Mouse (Mus musculus) kidney, adult 10 weeks (tissue): ENCODE results near the gene Hrct1. TPM values are rescaled to one million over a fixed set of nuclear protein-coding genes. Genes with fewer than 3 reads are reported as not detected.

Experiments
- polyA plus RNA-seq: library from polyadenylated mRNA; stranded (reverse); fragments of 350-450 nt; fragmentation: Illumina TruSeq; extraction: RNeasy Lipid Tissue Mini Kit (QIAGEN cat#74804); gene quantifications from one replicate; pipeline ENCODE4 v1.2.3, GENCODE M21; 2014; ENCODE audit warnings: low read depth, low replicate concordance

Hrct1 gene
- not detected for polyA plus RNA-seq

DNA sequence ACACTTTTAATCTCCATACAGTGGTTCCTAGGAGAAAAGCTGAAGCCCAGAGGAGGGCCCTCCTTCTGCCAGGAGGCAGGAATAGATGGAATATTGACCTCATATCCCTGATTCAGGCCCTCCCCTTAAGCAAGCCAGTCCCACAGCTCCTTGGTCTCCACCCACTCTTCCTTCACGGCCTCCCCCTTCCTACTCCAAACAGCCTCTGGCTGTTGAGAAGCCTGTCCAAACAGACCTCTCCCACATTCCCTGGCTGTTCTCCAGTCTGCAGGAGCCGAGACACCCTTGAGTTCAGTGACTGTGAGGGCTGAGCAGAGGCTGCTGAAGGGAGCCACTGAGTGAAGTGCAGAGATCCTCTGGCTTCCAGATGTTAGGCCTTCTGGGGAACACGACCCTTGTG is at the start of gene Hrct1:
Gene Hrct1, plus strand, starts transcription at position 194 of the 400 bp plus-strand sequence.

DNA sequence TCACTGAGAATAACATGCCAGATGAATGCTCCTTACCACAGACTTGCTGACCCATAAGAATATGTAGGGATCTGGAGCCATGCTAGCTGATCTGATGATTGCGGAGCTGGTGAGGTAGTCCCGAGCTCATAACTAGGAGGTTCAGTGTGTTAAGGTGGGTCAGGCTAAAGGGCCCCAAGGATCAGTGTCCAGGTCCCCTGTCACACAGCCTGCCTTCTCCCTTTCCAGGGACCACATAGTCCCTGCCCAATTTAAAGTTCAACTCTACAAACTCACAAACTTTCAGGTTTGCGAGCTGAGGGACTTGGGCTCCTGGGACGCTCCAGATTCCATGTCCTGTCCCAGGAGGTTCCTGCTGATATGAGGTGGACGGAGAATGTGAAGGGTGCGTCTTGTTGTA is 26.3 kb upstream of the Hrct1 start, which contains the start of gene Olfr70:
Gene Olfr70, minus strand, starts transcription at position 101 of the 400 bp plus-strand sequence.

DNA sequence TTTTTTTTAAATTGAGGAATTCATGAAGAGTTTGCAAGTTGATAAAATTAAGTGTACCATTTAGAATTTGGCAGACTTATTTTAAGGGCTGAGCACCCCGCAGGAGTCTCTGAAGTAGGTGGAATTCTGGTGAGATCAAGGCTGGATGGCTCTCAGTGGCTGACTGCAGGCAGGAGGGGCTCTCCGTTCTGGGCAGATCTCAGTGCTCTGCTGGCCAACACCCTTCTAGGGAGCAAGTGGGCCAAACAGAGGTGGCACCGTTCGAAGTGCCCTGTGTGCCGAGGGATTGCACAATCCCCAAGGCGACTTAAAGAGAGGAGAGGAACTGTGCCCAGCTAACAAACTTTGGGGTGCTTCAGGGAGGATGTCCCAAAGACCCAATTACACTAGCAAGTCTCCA is 17.1 kb upstream of the Hrct1 start, which contains the start of gene Olfr71:
Gene Olfr71, minus strand, starts transcription at position 387 of the 400 bp plus-strand sequence.

DNA sequence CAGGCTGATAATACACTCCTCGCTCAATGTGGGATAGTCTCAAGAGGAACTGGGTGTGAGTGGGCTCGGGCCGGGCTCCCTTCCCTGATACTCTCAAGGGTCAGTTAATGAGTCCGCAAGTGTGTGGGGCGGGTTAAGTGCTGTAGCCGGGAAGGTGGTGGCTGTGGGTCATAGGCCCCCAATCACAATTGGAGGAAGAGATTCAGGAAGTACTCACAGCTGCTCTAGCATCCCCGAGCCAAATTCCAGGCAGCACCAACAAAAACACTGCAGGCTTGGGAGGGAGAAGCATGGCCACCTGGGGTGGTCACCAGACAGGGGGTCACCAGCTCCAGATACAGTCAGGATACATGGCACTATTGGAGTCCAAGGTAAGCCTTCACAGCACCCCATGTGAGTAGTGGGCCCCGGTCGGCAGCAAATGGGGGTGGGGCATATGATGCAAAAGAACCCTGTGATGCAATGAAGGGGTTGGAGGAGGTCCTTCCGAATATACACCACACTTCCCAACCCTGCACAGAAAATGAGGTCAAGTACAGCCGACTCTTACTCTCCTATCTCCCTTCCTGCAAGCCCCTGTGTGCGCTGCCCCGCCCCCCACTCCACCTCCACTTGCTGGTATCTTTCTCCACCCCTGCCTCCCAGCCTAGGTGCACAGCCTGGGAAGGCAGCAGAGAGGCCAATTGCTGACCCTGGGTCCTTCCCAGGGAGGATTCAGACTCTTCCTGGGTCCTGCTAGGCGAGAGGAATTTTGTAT is 3.0 kb downstream of the Hrct1 start, which contains the start of gene Spaar:
Gene Spaar, plus strand, starts transcription at position 241 of the 757 bp plus-strand sequence.

DNA sequence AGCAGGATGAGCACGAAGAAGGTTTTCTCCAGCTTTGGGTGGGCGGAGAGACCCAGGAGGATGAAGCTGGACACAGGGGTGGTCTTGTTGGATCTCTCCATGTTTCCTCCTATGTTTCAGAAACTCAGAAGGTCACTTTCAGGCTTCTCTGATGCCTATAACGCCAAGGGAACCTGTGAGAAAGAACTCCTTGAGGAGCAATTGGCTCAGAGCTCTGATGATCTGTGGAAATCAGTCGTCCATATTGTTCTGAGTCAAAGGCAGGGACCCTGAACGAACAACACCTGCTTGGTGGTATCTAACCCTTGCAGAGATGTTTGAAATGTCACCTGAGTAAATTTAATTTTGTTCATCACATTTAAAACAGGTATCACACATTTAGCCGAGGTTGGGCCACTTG is 43.9 kb downstream of the Hrct1 start, which contains the start of gene Olfr159:
Gene Olfr159, minus strand, starts transcription at position 101 of the 400 bp plus-strand sequence.

Other genes with a start within 250 kb of the Hrct1 start
- not detected for gene Sit1, start 243.5 kb upstream of the Hrct1 start, polyA plus RNA-seq
- 16.3 TPM for gene Ccdc107, start 234.3 kb upstream of the Hrct1 start, polyA plus RNA-seq
- gene Arhgef39, start 227.5 kb upstream of the Hrct1 start, polyA plus RNA-seq: 4.2 TPM
- gene Car9, start 220.2 kb upstream of the Hrct1 start, polyA plus RNA-seq: 2.0 TPM
- 7.9 TPM for gene Tpm2, start 203.4 kb upstream of the Hrct1 start, polyA plus RNA-seq
- 26.8 TPM for gene Creb3, start 164.9 kb upstream of the Hrct1 start, polyA plus RNA-seq
- gene Tln1, start 164.5 kb upstream of the Hrct1 start, polyA plus RNA-seq: 110 TPM
- gene Rgp1, start 148.5 kb upstream of the Hrct1 start, polyA plus RNA-seq: 3.6 TPM
- gene Gba2, start 148.3 kb upstream of the Hrct1 start, polyA plus RNA-seq: 0.93 TPM
- gene Msmp, start 142.7 kb upstream of the Hrct1 start, polyA plus RNA-seq: not detected
- 9.2 TPM for gene Npr2, start 95.3 kb upstream of the Hrct1 start, polyA plus RNA-seq
- not detected for gene Spag8, start 73.6 kb upstream of the Hrct1 start, polyA plus RNA-seq
- 13.5 TPM for gene Hint2, start 70.7 kb upstream of the Hrct1 start, polyA plus RNA-seq
- gene Tmem8b, start 58.2 kb upstream of the Hrct1 start, polyA plus RNA-seq: 2.0 TPM
- not detected for gene Fam221b, start 58.0 kb upstream of the Hrct1 start, polyA plus RNA-seq
- gene Olfr70, start 26.4 kb upstream of the Hrct1 start, polyA plus RNA-seq: not detected
- not detected for gene Olfr71, start 16.9 kb upstream of the Hrct1 start, polyA plus RNA-seq
- 1.1 TPM for gene Spaar, start 2.8 kb downstream of the Hrct1 start, polyA plus RNA-seq
- gene Olfr159, start 43.8 kb downstream of the Hrct1 start, polyA plus RNA-seq: not detected
- gene Olfr156, start 96.7 kb downstream of the Hrct1 start, polyA plus RNA-seq: not detected
- not detected for gene Olfr157, start 113.0 kb downstream of the Hrct1 start, polyA plus RNA-seq
- not detected for gene Olfr155, start 124.4 kb downstream of the Hrct1 start, polyA plus RNA-seq
- 7.8 TPM for gene Reck, start 148.3 kb downstream of the Hrct1 start, polyA plus RNA-seq
- gene Glipr2, start 230.2 kb downstream of the Hrct1 start, polyA plus RNA-seq: 4.1 TPM